Mouse (Mus musculus) forelimb bud, embryonic 11.5 days (tissue): ENCODE data around the gene Fbxw8.

Experiments
- DNase-seq: peaks from one replicate; pipeline ENCODE4 v3.0.0-alpha.2; 2012; ENCODE audit warnings: low read depth, low spot score

Fbxw8 gene

DNA sequence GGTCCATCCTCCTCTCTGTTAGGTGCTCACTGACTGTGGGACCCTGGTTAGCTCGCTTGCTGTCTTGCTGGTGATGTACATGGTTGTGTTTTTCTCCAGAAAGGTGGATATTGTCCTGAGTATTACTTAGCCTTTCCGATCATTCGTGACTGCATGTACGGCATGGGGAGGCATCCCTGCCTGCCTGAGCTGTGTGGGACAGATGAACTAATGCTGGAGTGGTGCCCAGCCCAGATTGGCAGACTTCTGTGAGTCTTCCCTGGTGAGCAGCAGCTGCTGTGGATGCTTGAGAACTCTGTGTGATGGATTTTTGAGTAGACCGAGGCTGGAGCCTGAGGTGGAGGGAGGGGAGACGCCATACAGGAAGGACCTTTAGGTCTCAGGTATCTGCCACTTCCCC is 110.4 kb downstream of the Fbxw8 start:
- DNase-seq: no peak

DNA sequence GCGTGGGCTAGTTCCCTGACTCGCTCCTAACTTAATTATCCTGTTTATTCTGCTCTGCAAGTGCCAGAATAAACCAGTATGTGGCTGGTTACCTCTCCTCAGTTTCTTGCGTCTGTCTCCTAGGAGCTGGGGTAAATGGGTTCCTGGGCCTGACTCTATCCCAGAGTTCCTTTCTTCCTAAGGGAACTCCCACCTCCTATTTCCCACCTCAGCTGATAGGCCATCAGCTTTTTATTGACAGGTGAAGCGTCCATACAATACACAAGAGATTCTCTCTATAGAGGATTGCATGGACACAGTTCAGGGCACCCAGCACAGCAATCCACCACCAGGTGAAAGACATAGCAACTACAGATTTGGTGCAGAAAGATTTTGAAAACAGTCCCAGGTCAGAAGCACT is 111.5 kb downstream of the Fbxw8 start:
- no peak for DNase-seq

DNA sequence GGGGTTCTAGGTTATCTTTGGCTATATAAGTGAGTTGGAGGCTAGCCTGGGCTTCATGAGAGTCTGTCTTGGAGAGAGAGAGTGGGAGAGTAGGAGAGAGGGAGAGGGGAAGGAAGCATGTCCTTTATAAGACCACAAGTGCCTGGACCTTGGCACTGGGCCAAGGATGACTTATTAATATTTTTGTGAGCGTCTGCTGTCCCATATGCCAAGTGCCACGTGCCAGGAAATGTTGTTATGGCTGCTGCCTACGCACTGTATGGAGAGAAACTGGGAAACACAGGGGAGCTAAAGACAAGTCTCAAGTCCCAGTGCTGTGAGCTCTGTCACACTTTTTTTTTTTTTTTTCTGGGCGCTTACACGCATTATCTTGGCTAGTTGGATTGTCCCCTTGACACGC is 112.7 kb downstream of the Fbxw8 start:
- no peak for DNase-seq

DNA sequence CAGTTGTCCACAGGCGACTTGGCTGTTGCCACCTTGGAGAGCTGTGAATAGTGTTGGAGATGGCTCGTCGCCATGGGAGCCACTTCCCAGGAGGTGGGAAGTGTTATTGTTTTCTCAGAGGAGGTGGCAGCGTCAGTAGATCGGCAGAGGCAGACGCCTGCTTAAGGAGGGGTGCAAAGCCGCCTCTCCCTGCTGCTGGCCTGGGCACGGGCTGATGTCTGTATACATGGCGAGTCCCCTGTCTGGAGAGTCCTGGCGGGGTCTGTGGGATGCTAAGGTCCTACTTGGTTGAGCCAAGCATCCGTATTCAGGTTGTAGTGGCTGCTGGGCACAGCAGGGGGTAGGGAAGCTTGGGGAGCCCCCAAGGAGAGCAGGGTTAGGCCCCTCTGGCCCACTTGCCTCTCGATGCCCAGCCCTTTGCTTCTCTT is 116.0 kb downstream of the Fbxw8 start:
- no peak for DNase-seq

DNA sequence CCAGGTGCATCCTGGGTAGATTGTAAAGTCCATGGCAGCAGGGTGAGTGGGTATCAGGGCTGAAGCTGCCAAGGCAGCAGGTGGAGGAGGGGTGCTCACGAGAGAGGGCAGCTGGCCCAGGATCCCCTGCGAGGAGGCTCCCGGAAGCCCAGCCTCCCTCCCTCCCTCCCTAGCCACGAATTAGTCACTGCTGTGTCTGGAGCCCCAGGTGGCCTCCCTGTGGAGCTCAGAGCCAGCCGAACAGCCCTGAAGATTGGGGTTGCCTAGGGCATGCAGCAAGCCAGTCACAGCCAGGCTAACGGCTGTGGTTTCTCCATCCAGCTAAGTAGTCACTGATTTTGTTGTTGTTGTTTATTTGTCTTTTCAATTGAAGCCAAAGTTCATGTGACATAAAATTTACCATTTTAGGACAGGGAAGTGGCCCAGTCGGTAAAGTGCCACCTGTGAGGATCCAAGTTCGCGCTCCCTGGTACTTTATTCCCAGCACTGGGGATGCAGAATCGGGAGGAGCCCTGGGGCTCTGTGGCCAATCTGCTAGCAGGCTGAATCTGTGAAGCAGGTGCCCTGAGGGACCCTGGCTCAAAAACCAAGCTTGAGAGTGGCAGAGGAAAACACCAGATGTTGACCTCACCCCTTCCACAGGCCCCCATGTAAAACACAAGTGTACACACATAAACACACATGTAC is 117.3 kb downstream of the Fbxw8 start:
- DNase-seq: peak; percentile 35

DNA sequence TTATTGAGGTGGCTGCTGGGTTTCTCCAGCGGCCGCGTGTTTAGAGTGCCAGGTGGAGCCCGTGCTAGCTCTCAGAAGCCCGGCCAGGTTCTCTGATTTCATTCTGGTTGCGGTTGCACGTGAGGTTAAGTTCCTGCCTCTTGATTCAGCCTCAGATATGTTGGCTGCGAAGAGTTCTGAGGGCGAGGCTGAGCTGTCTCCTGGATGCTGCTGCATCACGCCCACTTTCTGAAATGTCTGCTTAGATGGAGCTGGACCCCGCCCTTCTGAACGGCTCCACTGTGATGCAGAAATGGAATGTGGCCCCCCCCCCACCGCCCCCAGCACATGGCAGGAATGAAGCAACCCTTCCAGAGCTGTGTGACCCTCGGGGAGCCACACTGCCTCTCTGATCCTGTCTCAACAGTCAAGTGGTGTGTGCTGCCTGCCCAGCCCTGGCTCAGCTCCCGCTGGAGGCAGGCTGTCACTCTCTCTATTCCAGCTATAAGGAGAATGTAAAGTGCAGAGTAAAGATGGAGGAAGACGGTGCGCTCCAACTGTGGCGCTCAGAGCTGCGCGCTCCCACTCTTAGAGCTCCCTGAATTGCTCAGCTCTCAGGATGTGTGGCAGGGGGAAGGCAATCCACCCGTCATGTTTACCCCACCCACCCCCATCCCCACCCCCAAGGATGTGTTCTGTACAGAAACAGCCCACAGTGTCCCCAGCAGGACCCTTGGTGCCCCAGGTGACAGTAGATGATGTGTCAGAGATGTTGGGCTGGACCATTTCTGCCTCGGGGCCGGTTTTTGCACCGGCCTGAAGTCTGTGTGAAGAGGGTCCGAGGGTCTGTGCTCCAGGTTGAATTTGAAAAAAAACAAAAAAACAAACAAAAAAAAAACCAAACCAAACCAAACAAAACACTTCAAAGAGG is 118.1 kb downstream of the Fbxw8 start:
- no peak for DNase-seq

DNA sequence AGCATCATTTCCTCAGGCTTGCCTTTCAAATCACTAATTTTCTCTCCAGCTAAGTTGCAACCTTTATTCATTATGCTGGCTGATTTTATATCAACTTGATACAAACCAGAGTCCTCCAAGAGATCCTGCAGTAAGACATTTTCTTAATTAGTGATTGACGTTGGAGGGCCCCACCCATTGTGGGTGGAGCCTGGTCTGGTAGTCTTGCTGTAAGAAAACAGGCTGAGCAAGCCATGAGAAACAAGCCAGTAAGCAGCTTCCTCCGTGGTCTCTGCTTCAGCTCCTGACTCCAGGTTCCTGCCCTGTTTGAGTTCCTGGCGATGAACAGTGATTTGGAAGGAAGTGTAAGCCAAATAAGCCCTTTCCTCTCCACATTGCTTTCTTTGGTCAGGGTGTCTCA is 119.5 kb downstream of the Fbxw8 start:
- DNase-seq: no peak

DNA sequence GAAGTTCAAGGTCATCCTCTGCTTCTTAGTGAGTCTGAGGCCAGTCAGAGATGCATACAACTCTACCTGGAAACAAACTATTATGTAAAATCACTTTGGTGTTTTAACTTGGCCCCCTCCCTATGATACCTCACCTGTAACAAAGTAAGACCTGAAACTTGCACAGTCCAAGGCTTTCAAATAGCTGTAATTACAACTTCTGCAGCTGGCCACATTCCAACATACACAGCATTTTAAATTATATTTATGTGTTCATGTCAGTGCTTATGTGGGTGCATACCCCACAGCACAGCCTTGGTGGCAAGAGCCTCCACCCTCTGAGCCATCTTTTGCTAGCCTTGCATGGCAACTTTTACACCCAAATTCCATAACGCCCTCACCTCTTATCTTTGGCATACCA is 120.6 kb downstream of the Fbxw8 start:
- no peak for DNase-seq

DNA sequence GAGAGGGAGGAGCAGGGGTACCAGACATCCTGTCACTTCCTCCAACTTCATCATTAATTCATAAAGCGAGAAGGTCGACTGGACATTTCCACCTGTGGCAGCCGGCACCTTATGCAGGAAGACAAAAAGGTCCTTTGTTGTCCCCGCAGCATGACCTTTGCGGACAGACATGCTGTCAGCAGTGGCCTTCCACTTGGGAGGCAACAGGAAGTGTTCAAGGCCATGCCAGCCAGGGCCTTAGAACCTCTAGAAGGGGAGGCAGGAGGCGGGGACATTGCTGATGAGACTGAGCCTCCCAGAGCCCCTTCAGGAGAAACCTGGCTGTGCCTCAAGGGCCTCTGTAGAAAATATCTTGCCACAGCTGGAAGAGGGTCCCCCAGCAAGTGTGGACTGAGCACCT is 121.5 kb downstream of the Fbxw8 start:
- no peak for DNase-seq

DNA sequence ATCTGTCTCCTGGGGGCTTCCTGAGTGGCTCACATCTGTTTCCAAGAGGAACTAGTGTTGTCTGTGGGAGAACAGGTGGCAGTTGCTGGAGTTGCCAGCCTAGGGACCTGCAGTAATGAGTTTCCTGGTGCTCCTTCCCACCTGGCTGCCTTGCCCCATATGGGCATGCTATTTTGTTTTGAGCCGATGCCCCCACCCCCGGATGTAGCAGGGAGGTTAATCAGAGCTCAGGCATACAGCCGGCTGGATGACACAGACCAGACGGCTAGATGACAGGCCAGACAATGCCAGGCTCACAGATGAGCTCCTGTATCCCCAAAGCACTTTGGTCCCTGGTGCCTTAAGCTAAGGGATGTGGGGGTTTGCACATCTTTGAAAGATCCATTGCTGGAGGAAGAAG is 121.9 kb downstream of the Fbxw8 start:
- DNase-seq: no peak

DNA sequence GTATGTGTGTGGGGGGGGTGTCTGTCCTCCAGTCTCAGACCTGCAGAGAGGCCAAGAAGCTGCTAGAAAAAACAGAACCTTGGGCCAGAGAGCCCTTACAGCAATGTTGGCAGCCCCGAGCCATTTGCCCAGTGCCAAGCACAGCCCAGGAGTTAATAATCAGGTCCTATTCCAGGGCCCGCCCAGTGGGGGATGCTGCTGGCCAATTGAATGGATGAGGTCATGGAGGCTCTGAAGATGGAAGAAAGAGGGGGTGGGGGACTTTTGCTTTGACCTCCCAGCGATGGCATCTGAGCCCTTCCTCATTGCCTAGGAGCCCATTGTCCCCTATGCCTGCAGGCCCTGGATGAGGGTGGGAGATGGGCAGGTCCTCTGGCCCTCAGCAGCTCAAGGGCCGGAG is 123.8 kb downstream of the Fbxw8 start:
- no peak for DNase-seq

DNA sequence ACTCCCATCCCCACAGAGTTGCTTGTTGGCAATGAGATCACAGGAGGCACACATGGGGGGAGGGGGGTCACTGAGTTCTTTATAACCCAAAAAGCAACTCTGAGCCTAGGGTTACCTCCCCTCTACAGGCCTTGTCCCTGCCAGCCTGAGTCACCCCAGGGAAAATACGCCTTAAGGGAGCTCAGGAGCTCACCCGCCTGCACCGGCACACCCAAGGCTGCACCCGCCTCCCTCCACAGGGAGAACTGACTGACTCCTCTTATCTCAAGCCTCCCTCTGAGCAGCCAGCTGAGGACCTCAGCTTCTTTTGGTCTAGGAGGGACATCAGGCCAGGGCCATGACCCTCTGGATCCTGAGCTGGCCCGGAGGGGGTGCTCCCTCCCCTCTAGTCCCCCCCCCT is 124.2 kb downstream of the Fbxw8 start:
- no peak for DNase-seq

DNA sequence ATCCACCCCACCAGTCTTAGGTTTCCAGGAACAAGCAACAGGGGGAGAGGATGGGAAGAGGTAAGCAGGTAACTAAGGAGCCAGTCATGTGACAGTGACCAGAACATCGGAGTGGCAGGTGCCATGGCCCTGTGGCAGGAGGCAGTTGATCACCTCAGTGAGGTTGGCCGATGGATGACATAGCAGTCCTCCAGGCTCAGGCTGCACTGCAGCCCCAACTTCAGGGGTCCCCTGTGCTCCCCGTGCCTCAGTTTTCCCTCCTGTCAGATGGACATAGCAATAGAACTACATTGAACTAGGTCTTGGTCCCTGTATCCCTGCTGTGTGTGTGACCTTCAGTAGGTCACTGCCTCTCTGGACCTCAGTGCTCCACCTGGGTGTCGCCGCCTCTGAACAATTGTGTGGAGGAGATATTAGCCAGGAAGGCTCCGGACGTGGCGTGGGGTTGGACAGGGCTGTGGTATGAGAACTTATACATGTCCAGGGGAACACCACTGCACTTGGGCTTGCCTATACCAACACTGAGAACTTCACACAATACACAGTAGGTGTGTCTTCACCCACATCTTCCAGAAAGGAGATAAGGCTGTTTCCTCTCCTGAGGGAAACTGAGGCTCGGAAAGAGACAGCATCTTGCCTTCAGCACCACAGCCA is 125.1 kb downstream of the Fbxw8 start:
- DNase-seq: no peak

DNA sequence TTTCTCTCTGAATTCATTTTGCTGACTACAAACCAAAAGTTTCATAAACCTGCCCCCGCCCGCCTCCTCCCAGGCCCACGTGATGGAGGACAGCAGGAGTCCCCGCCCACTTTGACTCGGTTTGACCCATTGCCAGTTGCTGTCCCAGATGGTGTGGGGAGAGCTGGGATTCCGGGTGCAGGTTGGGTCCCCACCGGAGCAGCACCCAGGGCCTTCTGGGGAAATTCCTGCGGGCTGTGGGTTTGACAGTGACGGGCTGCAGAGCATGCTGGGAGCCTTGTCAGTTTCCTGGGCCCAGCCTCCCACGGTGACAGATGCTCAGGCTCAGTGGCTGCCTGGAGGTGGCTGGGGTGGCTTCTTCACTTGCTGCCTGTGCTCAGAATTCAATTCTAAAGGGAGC is 125.8 kb downstream of the Fbxw8 start:
- no peak for DNase-seq

DNA sequence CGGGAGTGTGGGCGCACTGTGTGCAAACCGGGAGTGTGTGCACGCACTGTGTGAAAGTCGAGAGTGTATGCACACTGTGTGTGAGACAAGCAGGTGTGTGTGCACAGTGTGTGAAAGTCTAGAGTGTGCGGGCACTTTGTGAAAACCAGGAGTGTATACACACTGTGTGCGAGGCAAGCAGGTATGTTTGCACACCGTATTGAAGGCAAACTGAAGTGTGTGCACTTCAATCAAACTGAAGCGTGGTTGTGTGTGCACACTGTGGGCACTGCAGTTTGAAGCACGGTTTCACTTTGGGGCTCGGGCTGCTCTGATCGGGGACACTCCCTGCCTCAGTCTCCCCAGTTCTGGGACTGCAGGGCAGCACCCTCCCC is 126.2 kb downstream of the Fbxw8 start:
- no peak for DNase-seq

DNA sequence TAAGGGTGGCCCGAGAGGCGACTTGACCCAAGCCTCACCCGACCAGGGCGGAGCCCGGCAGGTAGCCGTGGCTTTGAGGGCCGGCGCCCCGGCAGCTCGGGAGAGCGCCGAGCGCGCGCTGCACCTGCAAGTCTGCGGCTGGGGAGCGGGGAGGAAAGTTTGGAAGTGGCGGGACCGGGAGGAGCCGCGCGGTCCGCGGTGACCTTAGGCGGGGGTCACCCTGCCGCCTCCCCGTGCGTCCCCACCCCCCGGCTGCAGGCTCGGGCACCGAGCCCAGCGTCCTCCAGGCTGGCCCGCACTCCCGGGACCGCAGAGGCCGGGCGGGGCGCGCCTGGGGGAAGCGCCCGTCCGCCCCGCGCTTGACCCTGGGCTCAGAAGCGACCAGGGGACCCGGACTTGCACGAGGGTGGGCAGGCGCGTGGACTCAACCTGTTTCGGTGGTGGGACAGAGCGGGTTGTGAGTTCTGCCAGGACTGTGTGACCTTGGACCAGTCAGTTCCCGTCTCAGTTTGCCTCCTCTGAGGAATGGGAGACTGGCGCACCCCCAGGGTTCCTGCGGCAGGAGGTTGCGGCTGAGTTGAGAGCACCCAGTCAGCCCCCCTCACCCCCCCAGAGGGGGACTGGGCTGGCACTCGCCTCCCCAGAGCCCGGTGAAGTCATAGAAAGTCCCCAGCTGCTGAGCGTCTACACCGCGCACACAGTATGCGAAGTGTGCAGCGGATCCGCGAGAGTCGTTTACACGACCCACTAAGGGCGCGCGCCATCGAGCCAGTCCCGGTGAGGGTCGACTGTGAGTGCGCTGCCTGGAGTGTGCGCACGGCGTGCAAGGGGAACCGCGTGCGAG is 126.9 kb downstream of the Fbxw8 start:
- no peak for DNase-seq

DNA sequence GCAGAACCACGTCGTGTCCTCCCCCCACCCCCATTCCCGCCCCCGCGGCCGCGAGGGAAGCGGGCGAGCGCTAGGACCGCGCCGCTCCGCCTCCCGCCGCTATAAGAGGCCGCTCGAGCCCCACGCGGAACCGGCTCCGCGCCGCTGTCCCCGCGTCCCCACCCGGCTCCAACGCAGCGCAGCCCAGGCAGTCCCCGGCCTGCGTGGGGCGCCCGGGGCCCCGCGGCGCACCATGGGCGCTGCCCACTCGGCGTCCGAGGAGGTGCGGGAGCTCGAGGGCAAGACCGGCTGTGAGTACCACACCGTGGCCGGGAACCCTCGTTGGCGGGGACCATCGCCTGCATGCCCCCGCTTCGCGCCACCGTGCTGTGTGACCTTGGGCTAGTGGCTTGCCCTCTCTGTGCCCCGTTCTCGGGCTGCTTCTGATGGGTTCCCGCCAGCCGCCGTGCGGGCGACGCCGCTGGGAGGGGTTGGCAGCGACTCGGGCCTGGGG is 127.5 kb downstream of the Fbxw8 start, which contains the start of gene Tesc:
Gene Tesc, plus strand, starts transcription at position 46 of the 493 bp plus-strand sequence.
- no peak for DNase-seq

DNA sequence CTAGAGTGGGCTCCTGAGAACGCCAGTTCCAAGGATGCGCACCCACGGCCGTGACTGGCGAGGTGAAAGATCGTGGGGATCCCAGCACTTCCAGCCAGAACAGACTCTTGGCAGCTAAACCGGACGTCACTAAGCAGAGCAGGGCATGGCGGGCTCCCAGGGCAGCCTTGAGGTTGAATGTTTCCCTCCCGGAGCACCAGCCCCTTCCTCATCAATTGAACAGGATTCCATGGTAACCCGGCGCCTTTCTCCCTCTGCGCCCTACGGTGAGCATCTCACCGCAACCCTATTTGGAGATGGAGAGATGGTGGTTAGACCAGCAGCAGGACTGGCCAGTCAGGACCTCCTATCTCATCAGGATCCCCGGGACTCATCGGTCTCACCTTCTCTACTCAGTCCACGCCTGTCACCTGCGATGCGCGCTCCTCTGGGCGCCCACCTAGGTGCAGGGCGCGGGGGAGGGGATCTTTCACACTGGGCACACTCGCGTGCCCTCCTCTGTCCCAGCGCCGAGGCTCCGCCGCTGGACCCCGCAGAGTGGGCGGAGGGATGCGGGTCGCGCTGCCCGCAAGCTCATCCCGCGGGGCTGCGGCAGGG is 128.1 kb downstream of the Fbxw8 start:
- no peak for DNase-seq

DNA sequence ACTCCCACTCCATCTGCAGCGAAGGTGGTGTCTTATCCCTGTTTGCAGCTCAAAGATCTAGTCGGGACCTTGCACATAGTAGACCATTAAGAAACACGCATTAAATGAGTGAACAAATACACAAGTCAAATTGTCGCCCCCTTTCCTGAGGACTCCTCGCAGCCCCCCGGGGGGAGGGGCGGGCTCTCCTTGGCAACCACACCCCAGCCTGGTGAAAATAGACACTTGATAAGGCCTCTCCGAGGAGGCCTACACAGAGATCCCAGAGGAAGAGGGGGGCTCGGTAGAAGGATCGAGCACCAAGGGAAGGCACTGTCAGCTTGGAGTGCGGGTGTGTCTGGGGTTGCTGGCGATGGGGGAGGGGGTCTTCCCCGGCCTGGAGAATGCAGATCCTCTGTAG is 128.9 kb downstream of the Fbxw8 start:
- no peak for DNase-seq

DNA sequence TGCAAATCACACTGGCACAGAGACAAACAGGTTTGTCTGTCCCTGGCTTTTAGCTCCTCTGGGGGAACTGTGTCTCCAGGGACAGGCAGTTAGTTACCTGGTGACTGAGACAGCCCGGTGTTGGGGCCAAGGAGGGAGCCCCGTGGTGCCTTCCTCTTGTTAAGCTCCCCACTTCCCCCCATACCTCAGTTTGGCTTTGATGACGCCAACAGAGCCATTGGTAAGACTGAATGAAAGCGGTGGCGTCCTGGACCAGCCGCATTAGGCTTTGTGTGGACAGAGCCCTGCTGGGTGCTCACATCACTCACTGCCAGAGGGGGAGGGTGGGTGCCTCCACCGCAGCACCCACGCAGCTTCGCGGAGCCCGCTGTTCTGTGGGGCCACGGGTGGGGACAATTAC is 129.4 kb downstream of the Fbxw8 start:
- no peak for DNase-seq

DNA sequence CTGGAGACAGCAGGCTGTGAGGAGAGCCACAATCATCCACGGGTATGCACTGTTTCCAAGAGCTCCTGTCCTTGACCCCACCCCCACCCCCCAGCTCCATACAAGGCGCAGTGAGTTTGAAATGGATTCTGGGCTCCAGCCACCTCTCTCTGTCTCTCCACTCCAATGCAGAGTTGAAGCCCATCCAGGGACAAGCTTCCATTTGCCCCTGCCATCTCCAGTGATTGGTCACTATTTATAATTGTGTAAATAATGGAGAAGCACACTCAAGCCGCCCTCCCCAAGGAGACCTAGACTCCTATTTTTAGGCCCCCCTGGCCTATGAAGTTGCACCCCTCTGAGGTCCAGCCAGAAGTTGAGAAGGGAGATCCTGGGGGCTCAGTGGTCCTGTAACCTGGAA is 132.2 kb downstream of the Fbxw8 start:
- DNase-seq: no peak
